Mouse (Mus musculus): ENCODE results near the gene Plekhh2. TPM values are rescaled to one million over a fixed set of nuclear protein-coding genes. Genes with fewer than 3 reads are reported as not detected.

Plekhh2 gene
- total and polyA plus RNA-seq, 3 experiments: 0.21 to 1.7 (median 1.1) TPM

DNA sequence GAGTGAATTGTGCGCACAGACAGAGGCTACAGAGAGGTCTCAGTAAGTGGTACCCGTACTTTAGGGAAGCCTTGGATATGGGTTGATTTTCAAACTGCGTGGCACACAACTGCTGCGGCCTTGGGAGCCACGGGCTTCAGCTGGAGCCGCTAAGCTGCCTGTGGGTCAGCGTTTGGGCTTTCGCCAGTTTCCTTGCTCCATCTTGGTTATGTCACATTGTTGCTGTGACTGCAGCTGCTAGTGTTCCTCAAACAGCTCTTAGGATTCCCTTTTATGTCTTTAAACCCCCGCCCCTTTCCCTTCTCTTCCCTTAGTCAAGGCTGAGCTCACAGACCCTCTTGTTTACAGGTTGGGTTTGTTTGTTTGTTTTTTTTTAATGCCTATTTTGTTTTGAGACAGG lies 61.6 kb downstream of the Plekhh2 start:
- Histone ChIP-seq H3K4me3 (replicated peaks in 1 of 3; ENCODE audit: low read depth in 2 of 3, low read length in 2 of 3, poor library complexity in 1 of 3) (no peak overlapping the region), H3K79me2 (replicated peaks; ENCODE audit: control insufficient read depth, extremely low read depth, insufficient read depth, poor library complexity, severe bottlenecking) (no peaks in the 10 kb centered on the region), H3K4me2 (ENCODE audit: insufficient read depth, low read depth, poor library complexity, severe bottlenecking) (no peak overlapping the region), H3K9ac (ENCODE audit: insufficient read depth, low read depth) (no peak overlapping the region), H3K4me1 (ENCODE audit: control insufficient read depth in 1 of 2, insufficient read depth in 2 of 2) (no peaks in the 10 kb centered on the region), H3K9me3 (replicated peaks; ENCODE audit: low read length) (no peaks in the 10 kb centered on the region), H3K27ac (ENCODE audit: insufficient read depth, low read depth) (no peak overlapping the region), H3K36me3 (replicated peaks in 1 of 2; ENCODE audit: control insufficient read depth in 1 of 2, insufficient read depth in 1 of 2, low read length in 1 of 2) (no peaks in the 10 kb centered on the region), H3K27me3 (replicated peaks) (no peaks in the 10 kb centered on the region)
- in situ Hi-C loops (cut with MboI; ENCODE audit: low pct_ligation_motif_present, low pct_unique_long_range_greater_than_20kb, low sequenced_read_pairs) (no loop called here), dilution Hi-C loops (cut with MboI; ENCODE audit: extremely low pct_ligation_motif_present, extremely low pct_unique_long_range_greater_than_20kb, low sequenced_read_pairs) (no loop called here)
- no peak for DNase-seq (ENCODE audit: extremely low read depth)
- TF ChIP-seq BHLHE40 (IDR thresholded peaks at IDR 0.05; ENCODE audit: low read depth, low read length) (no peak), KAT2A (IDR thresholded peaks at IDR 0.05; ENCODE audit: insufficient replicate concordance, low read length) (no peak), TBP (conservative IDR thresholded peaks at IDR 0.05; ENCODE audit: low read depth, low read length) (no peak), IRF4 (IDR thresholded peaks at IDR 0.05; ENCODE audit: low read depth, low read length) (no peak)

DNA sequence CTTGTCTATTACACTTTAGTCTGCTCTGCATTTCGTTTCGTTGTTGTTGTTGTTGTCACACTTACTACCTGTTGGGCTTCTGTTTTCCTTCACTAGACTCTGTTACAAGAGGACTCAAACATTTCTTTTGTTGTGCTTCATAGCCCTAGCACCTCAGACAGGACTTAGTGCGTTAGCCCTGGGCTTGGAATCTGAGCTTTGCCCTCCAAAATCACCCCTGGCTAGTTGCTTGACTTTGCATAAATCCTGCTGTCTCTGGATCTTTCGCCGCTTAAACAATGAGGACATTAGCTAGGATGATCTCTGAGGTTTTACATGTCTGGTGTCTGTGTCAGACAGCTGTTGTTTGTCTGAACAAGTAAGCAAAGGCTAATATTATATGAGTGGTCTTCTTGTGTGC lies 62.2 kb downstream of the Plekhh2 start:
- Histone ChIP-seq H3K27me3 (replicated peaks) (no peaks in the 10 kb centered on the region), H3K4me1 (ENCODE audit: control insufficient read depth in 1 of 2, insufficient read depth in 2 of 2) (no peaks in the 10 kb centered on the region), H3K4me3 (replicated peaks in 1 of 3; ENCODE audit: low read depth in 2 of 3, low read length in 2 of 3, poor library complexity in 1 of 3) (no peak overlapping the region), H3K9ac (ENCODE audit: insufficient read depth, low read depth) (no peak overlapping the region), H3K4me2 (ENCODE audit: insufficient read depth, low read depth, poor library complexity, severe bottlenecking) (no peak overlapping the region), H3K36me3 (replicated peaks in 1 of 2; ENCODE audit: control insufficient read depth in 1 of 2, insufficient read depth in 1 of 2, low read length in 1 of 2) (no peaks in the 10 kb centered on the region), H3K27ac (ENCODE audit: insufficient read depth, low read depth) (no peak overlapping the region), H3K9me3 (replicated peaks; ENCODE audit: low read length) (no peaks in the 10 kb centered on the region), H3K79me2 (replicated peaks; ENCODE audit: control insufficient read depth, extremely low read depth, insufficient read depth, poor library complexity, severe bottlenecking) (no peaks in the 10 kb centered on the region)
- in situ Hi-C loops (cut with MboI; ENCODE audit: low pct_ligation_motif_present, low pct_unique_long_range_greater_than_20kb, low sequenced_read_pairs) (no loop called here), dilution Hi-C loops (cut with MboI; ENCODE audit: extremely low pct_ligation_motif_present, extremely low pct_unique_long_range_greater_than_20kb, low sequenced_read_pairs) (no loop called here)
- DNase-seq (ENCODE audit: extremely low read depth): no peak
- TF ChIP-seq E2F4 (IDR thresholded peaks at IDR 0.05; ENCODE audit: insufficient replicate concordance, low read depth, low read length): no peak
- TF ChIP-seq ZMIZ1 (IDR thresholded peaks at IDR 0.05; ENCODE audit: low read depth, low read length): no peak
- no peak for TF ChIP-seq HCFC1 (IDR thresholded peaks at IDR 0.05; ENCODE audit: low read depth, low read length)
- TF ChIP-seq UBTF (IDR thresholded peaks at IDR 0.05; ENCODE audit: low read depth, low read length): no peak
- TF ChIP-seq IRF4 (IDR thresholded peaks at IDR 0.05; ENCODE audit: low read depth, low read length): no peak
- TF ChIP-seq SIN3A (IDR thresholded peaks at IDR 0.05; ENCODE audit: low read length): no peak
- TF ChIP-seq ZKSCAN1 (IDR thresholded peaks at IDR 0.05; ENCODE audit: borderline replicate concordance, low read depth, low read length): no peak
- no peak for TF ChIP-seq TCF12 (IDR thresholded peaks at IDR 0.05; ENCODE audit: low read depth, low read length)
- no peak for TF ChIP-seq EP300 (IDR thresholded peaks at IDR 0.05; ENCODE audit: low read length)
- no peak for TF ChIP-seq GABPA (IDR thresholded peaks at IDR 0.05; ENCODE audit: insufficient replicate concordance, low read depth, low read length)
- no peak for TF ChIP-seq MYC (IDR thresholded peaks at IDR 0.05; ENCODE audit: low read depth, low read length)
- TF ChIP-seq MAFK (IDR thresholded peaks at IDR 0.05; ENCODE audit: insufficient replicate concordance, low read length): no peak
